Mouse (Mus musculus): ENCODE results near the gene Neu2.

- TF ChIP-seq GATA1 (IDR thresholded peaks at IDR 0.05; ENCODE audit: borderline replicate concordance, low read length): no peak
- TF ChIP-seq FLI1 (IDR thresholded peaks at IDR 0.05; ENCODE audit: low read length): no peak
Observed at GRCm38 (mm10) chr1:87620211-87620668, 110.6 kb downstream of the Neu2 start, which contains the start of gene Inpp5d.
